Mouse (Mus musculus): ENCODE data around the gene Wdfy4.

- TF ChIP-seq CTCF (IDR thresholded peaks at IDR 0.05; ENCODE audit: insufficient read depth, low read depth, low read length) (no peak), POLR2A (IDR thresholded peaks at IDR 0.05; ENCODE audit: insufficient read depth, low read depth, low read length) (no peak)
Measured at GRCm38 (mm10) chr14:32970700-32971099, 214.6 kb downstream of the Wdfy4 start.
